Mouse (Mus musculus): Measurements from ENCODE around the gene Pnmt.

Pnmt gene

GRCm38 (mm10) chr11:98383261-98384030, 2.8 kb upstream of the Pnmt start, which contains the start of gene Tcap:
Gene Tcap, plus strand, starts transcription at chr11:98383811.
- no peak for DNase-seq (ENCODE audit: low read depth, low spot score)

- DNase-seq (ENCODE audit: low read depth, low spot score) = no peak
Observed at GRCm38 (mm10) chr11:98384216-98384615, 2.0 kb upstream of the Pnmt start.

- no peak for DNase-seq (ENCODE audit: low read depth, low spot score)
Observed at GRCm38 (mm10) chr11:98384721-98385637, 1.3 kb upstream of the Pnmt start.

- no peak for DNase-seq (ENCODE audit: low read depth, low spot score)
Observed at GRCm38 (mm10) chr11:98386596-98386995, 346 bp downstream of the Pnmt start.

- DNase-seq (ENCODE audit: low read depth, low spot score) = no peak
Observed at GRCm38 (mm10) chr11:98387056-98387577, 867 bp downstream of the Pnmt start.

- no peak for DNase-seq (ENCODE audit: low read depth, low spot score)
Observed at GRCm38 (mm10) chr11:98388282-98388681, 2.0 kb downstream of the Pnmt start.

- DNase-seq (ENCODE audit: low read depth, low spot score) = no peak
Observed at GRCm38 (mm10) chr11:98389221-98389780, 3.1 kb downstream of the Pnmt start.

- no peak for DNase-seq (ENCODE audit: low read depth, low spot score)
Observed at GRCm38 (mm10) chr11:98390141-98390540, 3.9 kb downstream of the Pnmt start.

GRCm38 (mm10) chr11:98392034-98392433, 5.8 kb downstream of the Pnmt start:
- no peak for DNase-seq (ENCODE audit: low read depth, low spot score)

GRCm38 (mm10) chr11:98392645-98393044, 6.4 kb downstream of the Pnmt start:
- DNase-seq (ENCODE audit: low read depth, low spot score) = no peak

- DNase-seq (ENCODE audit: low read depth, low spot score) = no peak
Observed at GRCm38 (mm10) chr11:98393317-98393716, 7.1 kb downstream of the Pnmt start.

- no peak for DNase-seq (ENCODE audit: low read depth, low spot score)
Observed at GRCm38 (mm10) chr11:98394301-98394700, 8.1 kb downstream of the Pnmt start.

GRCm38 (mm10) chr11:98395041-98395440, 8.8 kb downstream of the Pnmt start:
- no peak for DNase-seq (ENCODE audit: low read depth, low spot score)

GRCm38 (mm10) chr11:98397946-98398345, 11.7 kb downstream of the Pnmt start:
- DNase-seq (ENCODE audit: low read depth, low spot score) = no peak

GRCm38 (mm10) chr11:98400161-98400726, 14.0 kb downstream of the Pnmt start, which contains the start of gene Pgap3:
Gene Pgap3, minus strand, starts transcription at chr11:98400490.
- peak; percentile 78 for DNase-seq (ENCODE audit: low read depth, low spot score)

GRCm38 (mm10) chr11:98400816-98401215, 14.6 kb downstream of the Pnmt start:
- no peak for DNase-seq (ENCODE audit: low read depth, low spot score)

GRCm38 (mm10) chr11:98406621-98407020, 20.4 kb downstream of the Pnmt start:
- DNase-seq (ENCODE audit: low read depth, low spot score) = no peak

- DNase-seq (ENCODE audit: low read depth, low spot score) = no peak
Observed at GRCm38 (mm10) chr11:98408872-98409271, 22.6 kb downstream of the Pnmt start.

- no peak for DNase-seq (ENCODE audit: low read depth, low spot score)
Observed at GRCm38 (mm10) chr11:98409341-98409822, 23.1 kb downstream of the Pnmt start.

- no peak for DNase-seq (ENCODE audit: low read depth, low spot score)
Observed at GRCm38 (mm10) chr11:98412273-98412796, 26.1 kb downstream of the Pnmt start, which contains the start of gene Erbb2. Gene Erbb2, plus strand, starts transcription at chr11:98412470.

- no peak for DNase-seq (ENCODE audit: low read depth, low spot score)
Observed at GRCm38 (mm10) chr11:98412797-98413301, 26.6 kb downstream of the Pnmt start.

Data from retina, postnatal 7 days (tissue).